21 mouse cellular contexts compared by ENCODE assay signal in genomic region chr4:72184476-72184875, GRCm38 (mm10). TPM values are rescaled to one million over a fixed set of nuclear protein-coding genes. Genes with fewer than 3 reads are reported as not detected.
DNase-seq lines count a peak whose midpoint lies in the region; ATAC-seq and TF ChIP-seq lines count a peak whose summit lies in the region.
"Had no signal": no experiment of that assay in that cellular context is flagged by ENCODE, and none has a peak within 500 bp of the region (broad histone marks: within the 10 kb centered on the region; RNA-seq: fewer than 3 reads in every experiment).

No protein-coding gene starts in this region.

- no peaks in the 10 kb centered on the region for H3K9me3 ChIP-seq in embryonic facial prominence, embryonic 11.5 days (replicated peaks; ENCODE audit: control insufficient read depth, low read length)
- H3K9me3 ChIP-seq in embryonic facial prominence, embryonic 10.5 days = no peaks in the 10 kb centered on the region
- H3K9me3 ChIP-seq in hindbrain, embryonic 11.5 days (ENCODE audit: control insufficient read depth, low read length) = no peaks in the 10 kb centered on the region
- no peaks in the 10 kb centered on the region for H3K9me3 ChIP-seq in hindbrain, postnatal 0 days (ENCODE audit: low read length)
- no peaks in the 10 kb centered on the region for H3K9me3 ChIP-seq in liver, embryonic 16.5 days (replicated peaks; ENCODE audit: control insufficient read depth, low read length)
- H3K9me3 ChIP-seq in liver, embryonic 12.5 days (replicated peaks) = no peaks in the 10 kb centered on the region
- H3K9me3 ChIP-seq in intestine, postnatal 0 days (ENCODE audit: control insufficient read depth) = no peaks in the 10 kb centered on the region
- H3K9me3 ChIP-seq: embryonic facial prominence, embryonic 13.5 days; forebrain, embryonic 13.5 days; heart, embryonic 12.5 days; hindbrain, embryonic 10.5 days; hindbrain, embryonic 15.5 days had no signal

- TF ChIP-seq CTCF in hindbrain, postnatal 0 days (IDR thresholded peaks at IDR 0.05; ENCODE audit: low read depth) = no peak
- TF ChIP-seq CTCF in intestine, postnatal 0 days (IDR thresholded peaks at IDR 0.05; ENCODE audit: low read depth) = no peak

- no peak overlapping the region for H3K27ac ChIP-seq in embryonic facial prominence, embryonic 11.5 days (replicated peaks; ENCODE audit: low read depth, low read length)
- H3K27ac ChIP-seq in embryonic facial prominence, embryonic 10.5 days (replicated peaks) = no peak overlapping the region
- H3K27ac ChIP-seq in hindbrain, embryonic 11.5 days (ENCODE audit: low read depth, low read length) = no peak overlapping the region
- H3K27ac ChIP-seq in hindbrain, postnatal 0 days = no peak overlapping the region
- H3K27ac ChIP-seq in liver, embryonic 16.5 days (ENCODE audit: low read length) = no peak overlapping the region
- no peak overlapping the region for H3K27ac ChIP-seq in liver, embryonic 12.5 days
- no peak overlapping the region for H3K27ac ChIP-seq in intestine, postnatal 0 days (ENCODE audit: low read depth, low read length)
- H3K27ac ChIP-seq: embryonic facial prominence, embryonic 13.5 days; forebrain, embryonic 13.5 days; hindbrain, embryonic 10.5 days; hindbrain, embryonic 15.5 days had no signal

- 43% methylated on average over 5 of the region's 5 CpGs for WGBS in embryonic facial prominence, embryonic 11.5 days
- WGBS in embryonic facial prominence, embryonic 10.5 days = 58% methylated on average over 5 of the region's 5 CpGs
- WGBS in hindbrain, embryonic 11.5 days = 61% methylated on average over 5 of the region's 5 CpGs
- 75% methylated on average over 5 of the region's 5 CpGs for WGBS in hindbrain, postnatal 0 days
- 70% methylated on average over 5 of the region's 5 CpGs for WGBS in liver, embryonic 16.5 days (ENCODE audit: insufficient replicate concordance)
- 73% methylated on average over 5 of the region's 5 CpGs for WGBS in liver, embryonic 12.5 days (ENCODE audit: insufficient replicate concordance)
- 68% methylated on average over 5 of the region's 5 CpGs for WGBS in intestine, postnatal 0 days

- peak; percentile 35 for DNase-seq in embryonic facial prominence, embryonic 11.5 days (ENCODE audit: low spot score)
- no peak for DNase-seq in embryonic facial prominence, embryonic 10.5 days (ENCODE audit: low spot score)
- DNase-seq in hindbrain, embryonic 11.5 days (ENCODE audit: low spot score) = no peak
- DNase-seq in hindbrain, postnatal 0 days (ENCODE audit: low spot score) = no peak
- DNase-seq: adrenal gland, postnatal 14 days; cerebellum, adult 18-20 months; cerebellum, adult 9-11 months; cerebellum, postnatal 36 days; gastrocnemius, postnatal 14 days had no signal

- no peaks in the 10 kb centered on the region; the same call in 1 of the 2 replicates for H3K4me1 ChIP-seq in embryonic facial prominence, embryonic 11.5 days (ENCODE audit: control insufficient read depth, insufficient read depth, low read length)
- peaks cover 51% of the 10 kb centered on the region for H3K4me1 ChIP-seq in embryonic facial prominence, embryonic 10.5 days
- H3K4me1 ChIP-seq in hindbrain, embryonic 11.5 days (replicated peaks; ENCODE audit: control insufficient read depth, insufficient read depth, low read length) = no peaks in the 10 kb centered on the region
- H3K4me1 ChIP-seq in hindbrain, postnatal 0 days (ENCODE audit: insufficient read depth, low read length) = no peaks in the 10 kb centered on the region; the same call in 1 of the 2 replicates
- no peaks in the 10 kb centered on the region; the same call in 1 of the 2 replicates for H3K4me1 ChIP-seq in liver, embryonic 16.5 days (ENCODE audit: control insufficient read depth, low read depth, low read length)
- 0 out of 2 replicates have a peak, but pooled peaks cover 3% of the 10 kb centered on the region for H3K4me1 ChIP-seq in liver, embryonic 12.5 days
- peaks cover 9% of the 10 kb centered on the region; the same call in 1 of the 2 replicates for H3K4me1 ChIP-seq in intestine, postnatal 0 days (replicated peaks; ENCODE audit: control insufficient read depth, insufficient read depth, low read length)
- H3K4me1 ChIP-seq: heart, embryonic 12.5 days had no signal

- H3K27me3 ChIP-seq in embryonic facial prominence, embryonic 11.5 days (ENCODE audit: control insufficient read depth, insufficient read depth, low read length) = no peaks in the 10 kb centered on the region
- H3K27me3 ChIP-seq in embryonic facial prominence, embryonic 10.5 days (replicated peaks; ENCODE audit: low read depth, poor library complexity, severe bottlenecking) = 0 out of 2 replicates have a peak, but pooled peaks cover 15% of the 10 kb centered on the region
- no peaks in the 10 kb centered on the region for H3K27me3 ChIP-seq in hindbrain, embryonic 11.5 days (ENCODE audit: control insufficient read depth, insufficient read depth, low read length)
- H3K27me3 ChIP-seq in hindbrain, postnatal 0 days (ENCODE audit: insufficient read depth, low read length) = no peaks in the 10 kb centered on the region
- H3K27me3 ChIP-seq in liver, embryonic 16.5 days (ENCODE audit: control insufficient read depth, insufficient read depth, low read depth, low read length) = no peaks in the 10 kb centered on the region
- no peaks in the 10 kb centered on the region for H3K27me3 ChIP-seq in liver, embryonic 12.5 days (replicated peaks)
- H3K27me3 ChIP-seq in intestine, postnatal 0 days (replicated peaks; ENCODE audit: control insufficient read depth, insufficient read depth, low read length) = no peaks in the 10 kb centered on the region
- H3K27me3 ChIP-seq: embryonic facial prominence, embryonic 13.5 days; hindbrain, embryonic 15.5 days; Patski had no signal

- H3K4me2 ChIP-seq in embryonic facial prominence, embryonic 11.5 days (ENCODE audit: low read depth, low read length) = no peak overlapping the region
- H3K4me2 ChIP-seq in hindbrain, embryonic 11.5 days (replicated peaks; ENCODE audit: low read depth, low read length) = no peak overlapping the region
- no peak overlapping the region for H3K4me2 ChIP-seq in hindbrain, postnatal 0 days (ENCODE audit: low read depth, low read length)
- H3K4me2 ChIP-seq in liver, embryonic 16.5 days (ENCODE audit: low read depth, low read length) = no peak overlapping the region
- H3K4me2 ChIP-seq in liver, embryonic 12.5 days = no peak overlapping the region
- no peak overlapping the region for H3K4me2 ChIP-seq in intestine, postnatal 0 days (replicated peaks; ENCODE audit: low read depth)
- H3K4me2 ChIP-seq: embryonic facial prominence, embryonic 13.5 days; forebrain, embryonic 13.5 days; heart, embryonic 12.5 days; hindbrain, embryonic 15.5 days had no signal

- ATAC-seq in embryonic facial prominence, embryonic 11.5 days (replicated peaks; ENCODE audit: insufficient number of reproducible peaks, low FRiP score, low TSS enrichment, low read depth) = no peak
- peak; percentile 28; the same call in 1 of the 2 replicates for ATAC-seq in hindbrain, embryonic 11.5 days (ENCODE audit: low FRiP score)
- ATAC-seq in hindbrain, postnatal 0 days = no peak
- ATAC-seq in liver, embryonic 16.5 days (ENCODE audit: low read depth) = 0 out of 2 replicates have a peak, but pooled peaks have one; percentile 19
- no peak for ATAC-seq in liver, embryonic 12.5 days
- peak; percentile 54; the same call in 1 of the 2 replicates for ATAC-seq in intestine, postnatal 0 days
- ATAC-seq in cerebellum, adult (ENCODE audit: insufficient number of reproducible peaks, low FRiP score, low TSS enrichment) = no peak
- ATAC-seq: activated CD4-positive, CD25-positive, alpha-beta regulatory T cell, adult 4 months; forebrain, embryonic 13.5 days; inflammation-experienced regulatory T-cells, adult 6 months; Patski had no signal

- H3K9ac ChIP-seq in embryonic facial prominence, embryonic 11.5 days (replicated peaks; ENCODE audit: low read length) = no peak overlapping the region
- no peak overlapping the region for H3K9ac ChIP-seq in hindbrain, embryonic 11.5 days (ENCODE audit: low read depth, low read length)
- H3K9ac ChIP-seq in hindbrain, postnatal 0 days (replicated peaks; ENCODE audit: low read length) = no peak overlapping the region
- H3K9ac ChIP-seq in liver, embryonic 16.5 days (ENCODE audit: low read depth, low read length) = no peak overlapping the region
- no peak overlapping the region for H3K9ac ChIP-seq in liver, embryonic 12.5 days
- H3K9ac ChIP-seq in intestine, postnatal 0 days (ENCODE audit: low read depth, low read length) = no peak overlapping the region
- H3K9ac ChIP-seq: embryonic facial prominence, embryonic 13.5 days; forebrain, embryonic 13.5 days; heart, embryonic 12.5 days; hindbrain, embryonic 15.5 days had no signal

- no peak overlapping the region for H3K4me3 ChIP-seq in embryonic facial prominence, embryonic 11.5 days (ENCODE audit: low read depth, low read length)
- H3K4me3 ChIP-seq in embryonic facial prominence, embryonic 10.5 days = no peak overlapping the region
- H3K4me3 ChIP-seq in hindbrain, embryonic 11.5 days (ENCODE audit: low read depth, low read length) = no peak overlapping the region
- H3K4me3 ChIP-seq in hindbrain, postnatal 0 days (ENCODE audit: low read length) = no peak overlapping the region
- no peak overlapping the region for H3K4me3 ChIP-seq in liver, embryonic 16.5 days (ENCODE audit: low read depth, low read length)
- no peak overlapping the region for H3K4me3 ChIP-seq in liver, embryonic 12.5 days
- no peak overlapping the region for H3K4me3 ChIP-seq in intestine, postnatal 0 days (ENCODE audit: low read depth, low read length)
- H3K4me3 ChIP-seq: embryonic facial prominence, embryonic 13.5 days; forebrain, embryonic 13.5 days; heart, embryonic 12.5 days; hindbrain, embryonic 10.5 days; hindbrain, embryonic 15.5 days had no signal

- H3K36me3 ChIP-seq in embryonic facial prominence, embryonic 11.5 days (replicated peaks; ENCODE audit: control insufficient read depth, insufficient read depth, low read depth, low read length) = no peaks in the 10 kb centered on the region
- H3K36me3 ChIP-seq in embryonic facial prominence, embryonic 10.5 days (replicated peaks) = peaks cover 73% of the 10 kb centered on the region
- no peaks in the 10 kb centered on the region for H3K36me3 ChIP-seq in hindbrain, embryonic 11.5 days (ENCODE audit: control insufficient read depth, insufficient read depth, low read length)
- no peaks in the 10 kb centered on the region for H3K36me3 ChIP-seq in hindbrain, postnatal 0 days (ENCODE audit: insufficient read depth, low read length)
- no peaks in the 10 kb centered on the region for H3K36me3 ChIP-seq in liver, embryonic 16.5 days (ENCODE audit: control insufficient read depth, insufficient read depth)
- H3K36me3 ChIP-seq in liver, embryonic 12.5 days = peaks cover 20% of the 10 kb centered on the region
- H3K36me3 ChIP-seq in intestine, postnatal 0 days (ENCODE audit: control insufficient read depth, insufficient read depth) = peaks cover 5% of the 10 kb centered on the region; the same call in 1 of the 2 replicates

RNA-seq across cellular contexts. Expression of gene Tle1, which starts 16.2 kb away (rescaled TPM):
- 40.1 and 40.9 TPM in 2 replicates for polyA plus RNA-seq in embryonic facial prominence, embryonic 11.5 days (2014; fragmentation: Nextera tagmentation; extraction: Ambion mirVana)
- 33.7 and 34.0 TPM in 2 replicates for polyA plus RNA-seq in embryonic facial prominence, embryonic 10.5 days (2016; fragmentation: Nextera tagmentation; extraction: Ambion mirVana)
- polyA plus RNA-seq in hindbrain, embryonic 11.5 days (2014; fragmentation: Nextera tagmentation; extraction: Ambion mirVana) = 43.8 and 44.1 TPM in 2 replicates
- total RNA-seq in hindbrain, postnatal 0 days (2014; rRNA removed) = 95.0 and 96.2 TPM in 2 replicates
- polyA plus RNA-seq in hindbrain, postnatal 0 days (2015; fragmentation: Nextera tagmentation; extraction: Ambion mirVana) = 23.8 and 24.4 TPM in 2 replicates
- polyA plus RNA-seq in liver, embryonic 16.5 days (2015; fragmentation: Nextera tagmentation; extraction: Ambion mirVana) = 7.7 and 8.7 TPM in 2 replicates
- polyA plus RNA-seq in liver, embryonic 12.5 days (2016; fragmentation: Nextera tagmentation; extraction: Ambion mirVana) = 15.1 and 15.4 TPM in 2 replicates
- 12.8 and 13.9 TPM in 2 replicates for polyA plus RNA-seq in intestine, postnatal 0 days (2015; fragmentation: Nextera tagmentation; extraction: Ambion mirVana)

Comparison
In these comparisons a context has a peak if more than half of its experiments do, and no peak if none do; other contexts are left out.
1. ATAC-seq: peak in hindbrain, embryonic 11.5 days (single experiment), liver, embryonic 16.5 days (single experiment) and intestine, postnatal 0 days (single experiment); none in embryonic facial prominence, embryonic 11.5 days (single experiment), hindbrain, postnatal 0 days (single experiment), liver, embryonic 12.5 days (single experiment) and cerebellum, adult (single experiment).